Mouse (Mus musculus) layer of hippocampus, adult 9-11 months (tissue): ENCODE measurements around the gene Trim47.

Source experiments
- DNase-seq: peaks from one replicate; pipeline ENCODE4 v3.0.0; 2022

Trim47 gene

DNA sequence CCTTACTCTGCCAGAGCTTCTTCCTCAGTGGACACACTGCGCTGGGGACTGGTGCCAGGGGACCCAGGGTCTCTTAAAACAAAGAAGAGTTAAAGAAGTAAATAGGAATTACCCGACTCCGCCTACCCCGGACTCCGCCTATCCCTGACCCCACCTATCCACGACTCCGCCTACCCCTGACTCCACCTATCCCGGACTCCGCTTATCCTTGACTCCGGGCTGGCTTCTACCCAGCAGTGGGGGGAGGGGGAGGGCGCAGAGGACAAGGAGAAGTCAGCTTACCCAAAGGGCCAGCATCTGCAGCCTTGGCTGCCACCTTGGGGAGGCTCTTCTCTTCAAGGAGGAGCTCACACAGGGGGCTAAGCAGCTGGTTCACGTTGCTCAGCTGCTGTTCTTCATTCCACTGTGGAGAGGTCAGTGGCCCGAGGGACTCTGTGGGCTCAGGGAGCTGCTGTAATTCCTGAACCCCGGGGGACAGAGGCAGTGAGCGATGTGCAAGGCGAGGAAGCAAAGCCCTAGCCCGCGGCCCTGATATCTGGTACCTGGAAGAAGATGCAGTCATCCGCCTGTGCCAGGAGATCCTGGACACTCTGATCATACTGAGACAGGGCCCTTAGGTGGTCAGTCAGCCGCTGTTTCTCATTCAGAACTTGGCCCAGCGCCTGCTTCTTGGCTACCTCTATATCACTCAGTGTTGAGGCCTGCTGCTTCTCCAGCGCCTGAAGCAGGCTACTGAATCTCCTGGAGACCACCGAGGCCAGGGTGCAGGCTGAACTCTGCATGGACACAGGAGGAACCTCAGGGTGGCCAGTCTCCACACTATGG lies at the start of gene Trim47:
TSS of gene Trim47 (minus strand) at position 55 of the 825 bp plus-strand sequence.
- DNase-seq = no peak

DNA sequence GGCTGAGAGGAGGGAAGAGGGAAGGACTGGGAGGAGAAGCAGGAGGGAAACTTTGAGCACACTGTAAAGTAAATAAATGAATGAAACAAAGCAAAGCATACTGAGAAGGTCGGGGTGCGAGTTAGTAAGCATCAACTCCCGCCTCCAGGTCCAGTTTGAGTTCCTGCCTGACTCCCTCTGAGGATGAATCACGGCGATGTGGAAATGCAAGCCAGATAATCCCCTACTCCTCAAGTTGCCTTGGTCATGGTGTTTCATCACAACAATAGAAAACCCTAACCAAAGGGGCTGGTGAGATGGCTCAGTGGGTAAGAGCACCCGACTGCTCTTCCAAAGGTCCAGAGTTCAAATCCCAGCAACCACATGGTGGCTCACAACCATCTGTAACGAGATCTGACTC lies 49.0 kb upstream of the Trim47 start:
- DNase-seq = no peak

GRCm38 (mm10) chr11:116174775-116175448 lies 47.9 kb upstream of the Trim47 start:
- DNase-seq = no peak

DNA sequence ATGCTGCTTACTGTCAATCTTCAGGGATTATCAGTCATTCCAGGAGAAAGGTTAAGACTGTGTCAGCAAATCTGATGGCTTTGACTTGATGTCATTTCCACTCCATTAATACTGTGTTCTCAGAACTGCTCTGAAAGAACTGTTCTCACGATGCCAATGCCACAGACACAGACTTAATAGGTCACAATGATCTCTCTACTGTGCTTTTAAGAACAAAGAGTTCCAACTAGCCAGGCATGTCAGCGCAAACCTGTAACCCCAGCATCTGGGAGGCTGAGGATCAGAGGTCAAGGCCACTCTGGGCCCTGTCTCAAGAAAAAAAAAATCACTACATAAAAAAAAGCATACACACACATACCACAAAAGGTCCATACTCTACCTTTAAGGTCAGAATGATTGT lies 44.9 kb upstream of the Trim47 start:
- DNase-seq = no peak

DNA sequence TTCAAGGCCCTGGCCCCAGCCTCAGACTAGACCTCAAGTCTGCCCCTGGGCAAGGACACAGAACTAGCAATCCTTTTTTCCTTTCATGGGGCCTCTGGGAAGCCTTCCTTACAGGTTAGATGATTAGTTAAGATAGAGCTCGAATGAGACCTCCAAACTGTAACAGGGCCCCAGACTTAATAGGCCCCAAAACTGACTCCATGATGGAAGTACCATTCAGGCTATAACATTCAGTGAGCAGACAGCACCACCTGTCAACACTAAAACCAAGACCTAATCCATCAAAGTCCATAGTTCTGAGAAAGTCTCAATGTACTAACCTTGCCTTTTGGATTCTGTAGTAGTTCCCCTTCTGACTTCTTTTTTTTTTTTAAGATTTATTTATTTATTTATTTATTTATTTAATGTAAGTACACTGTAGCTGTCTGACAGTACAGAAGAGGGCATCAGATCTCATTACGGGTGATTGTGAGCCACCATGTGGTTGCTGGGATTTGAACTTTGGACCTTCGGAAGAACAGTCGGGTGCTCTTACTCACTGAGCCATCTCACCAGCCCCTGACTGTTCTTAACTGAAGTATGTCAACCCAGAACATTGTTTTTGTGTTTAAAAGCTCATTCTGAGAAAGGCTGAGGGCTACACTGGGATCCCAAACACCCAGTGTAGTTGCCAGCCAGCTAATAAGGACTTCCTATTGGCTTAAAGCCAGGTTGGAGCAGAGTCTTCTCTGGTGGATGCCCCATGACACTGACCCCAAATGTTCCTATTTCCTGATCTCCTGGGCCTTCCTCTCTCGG lies 43.2 kb upstream of the Trim47 start:
- DNase-seq = no peak

- no peak for DNase-seq
Measured at GRCm38 (mm10) chr11:116169214-116169613, 42.2 kb upstream of the Trim47 start.

- DNase-seq = peak; percentile 97
Measured at GRCm38 (mm10) chr11:116167884-116168439, 41.0 kb upstream of the Trim47 start, which contains the start of gene Fbf1. TSS of gene Fbf1 (minus strand) at chr11:116168166.

GRCm38 (mm10) chr11:116167232-116167631 lies 40.2 kb upstream of the Trim47 start:
- no peak for DNase-seq

DNA sequence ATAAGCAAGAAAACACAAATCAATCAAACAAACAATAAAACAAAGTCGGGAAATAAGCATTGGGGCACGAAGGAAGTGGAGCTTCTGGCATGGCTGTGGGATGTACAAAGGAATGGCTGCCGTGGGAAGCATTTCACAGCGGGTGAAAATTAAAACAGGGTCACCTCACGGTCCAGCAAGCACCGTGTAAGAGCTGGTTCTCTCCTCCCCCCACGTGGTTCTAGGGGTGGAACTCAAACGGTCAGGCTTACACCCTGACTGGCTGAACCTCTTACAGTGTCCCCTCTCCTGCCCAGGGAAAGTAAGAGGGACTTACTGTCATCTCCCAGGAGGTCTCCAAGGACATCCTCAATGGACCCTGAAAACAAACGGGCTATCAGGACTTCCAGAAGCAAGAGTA lies 36.0 kb upstream of the Trim47 start:
- DNase-seq = no peak

- peak; percentile 83 for DNase-seq
Measured at GRCm38 (mm10) chr11:116162146-116162545, 35.1 kb upstream of the Trim47 start.

- no peak for DNase-seq
Measured at GRCm38 (mm10) chr11:116161312-116161711, 34.3 kb upstream of the Trim47 start.

DNA sequence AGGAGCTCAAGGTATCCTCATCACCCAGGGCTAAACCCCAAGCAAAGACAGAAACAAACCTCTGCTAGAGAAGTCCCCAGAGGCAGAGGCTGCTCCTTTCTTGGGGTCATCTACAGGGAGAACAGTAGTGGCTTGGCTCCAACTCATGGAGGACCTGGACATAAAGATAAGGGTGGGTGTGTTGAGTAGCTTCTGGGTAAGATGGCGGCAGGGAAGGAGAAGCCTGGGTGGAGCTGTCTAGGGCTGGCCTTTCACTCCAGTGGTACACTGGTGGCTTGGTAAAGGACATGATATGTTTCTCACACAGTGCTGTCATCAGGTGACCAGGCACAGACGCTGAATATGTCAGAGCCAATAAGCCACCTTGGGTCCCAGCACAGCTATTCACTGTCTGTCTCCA lies 23.9 kb upstream of the Trim47 start:
- DNase-seq = no peak

DNA sequence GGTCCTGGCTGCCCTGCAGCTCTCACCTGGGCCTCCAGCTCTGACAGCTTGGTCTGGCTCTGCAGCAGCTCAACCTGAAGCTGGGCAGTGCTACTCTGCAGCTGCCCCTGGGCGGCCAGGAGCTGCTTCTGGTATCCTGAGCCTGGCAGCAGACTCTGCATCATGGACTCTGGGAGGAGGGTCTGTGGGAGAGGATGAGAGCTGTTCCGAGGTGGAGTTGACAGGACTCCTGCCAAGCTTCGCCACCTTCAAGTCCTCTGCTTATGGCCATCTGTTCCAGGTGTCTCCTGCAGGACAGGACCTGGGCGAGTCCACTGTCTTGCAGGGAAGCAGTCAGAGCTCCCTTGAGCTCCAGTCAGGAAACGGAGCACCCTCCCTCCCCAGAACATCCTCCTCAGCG lies 22.3 kb upstream of the Trim47 start:
- DNase-seq = no peak

DNA sequence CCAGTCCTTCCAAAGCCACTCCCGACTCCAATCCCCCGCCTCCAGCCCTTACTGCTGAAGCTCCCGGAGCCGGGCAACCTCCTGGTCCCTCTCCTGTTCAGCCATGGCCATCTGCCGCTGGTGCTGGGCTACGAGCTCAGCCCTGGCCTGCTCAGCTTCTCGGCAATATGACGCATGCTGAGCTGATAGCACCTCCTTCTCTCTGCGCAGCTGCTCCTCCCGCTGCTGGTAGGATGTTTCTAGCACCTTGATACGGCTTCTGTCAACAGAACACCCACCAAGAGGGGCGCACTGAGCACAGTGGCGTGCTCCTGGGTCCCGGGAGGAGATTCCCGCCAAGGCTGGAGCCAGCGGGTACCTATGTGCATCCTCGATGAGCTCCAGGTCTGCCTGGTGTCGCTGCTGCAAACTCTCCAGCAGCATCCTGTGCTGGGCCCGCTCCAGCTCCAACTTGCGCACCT lies 21.8 kb upstream of the Trim47 start:
- peak; percentile 68 for DNase-seq

GRCm38 (mm10) chr11:116146294-116146985 lies 19.4 kb upstream of the Trim47 start:
- peak; percentile 65 for DNase-seq

- no peak for DNase-seq
Measured at GRCm38 (mm10) chr11:116145481-116146293, 18.7 kb upstream of the Trim47 start.

DNA sequence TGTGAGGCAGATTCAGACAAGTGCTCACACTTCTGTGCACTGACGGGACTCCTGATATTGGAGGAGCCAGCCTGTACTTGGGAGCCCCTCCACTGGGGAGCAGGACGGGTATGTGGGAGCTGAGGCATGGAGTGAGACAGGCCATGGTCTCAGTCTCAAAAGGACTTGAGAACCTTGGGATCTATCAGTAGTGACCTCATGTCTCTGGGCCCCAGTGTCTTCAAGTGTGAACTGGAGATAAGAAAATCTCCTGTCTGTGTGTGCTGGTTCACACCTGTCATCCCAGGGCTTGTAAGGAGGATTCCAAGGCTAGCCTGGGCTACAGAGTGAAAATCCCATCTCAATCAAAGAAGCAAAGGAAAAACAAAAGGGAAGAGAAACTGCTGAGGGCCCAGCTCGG lies 16.5 kb upstream of the Trim47 start:
- DNase-seq = no peak

DNA sequence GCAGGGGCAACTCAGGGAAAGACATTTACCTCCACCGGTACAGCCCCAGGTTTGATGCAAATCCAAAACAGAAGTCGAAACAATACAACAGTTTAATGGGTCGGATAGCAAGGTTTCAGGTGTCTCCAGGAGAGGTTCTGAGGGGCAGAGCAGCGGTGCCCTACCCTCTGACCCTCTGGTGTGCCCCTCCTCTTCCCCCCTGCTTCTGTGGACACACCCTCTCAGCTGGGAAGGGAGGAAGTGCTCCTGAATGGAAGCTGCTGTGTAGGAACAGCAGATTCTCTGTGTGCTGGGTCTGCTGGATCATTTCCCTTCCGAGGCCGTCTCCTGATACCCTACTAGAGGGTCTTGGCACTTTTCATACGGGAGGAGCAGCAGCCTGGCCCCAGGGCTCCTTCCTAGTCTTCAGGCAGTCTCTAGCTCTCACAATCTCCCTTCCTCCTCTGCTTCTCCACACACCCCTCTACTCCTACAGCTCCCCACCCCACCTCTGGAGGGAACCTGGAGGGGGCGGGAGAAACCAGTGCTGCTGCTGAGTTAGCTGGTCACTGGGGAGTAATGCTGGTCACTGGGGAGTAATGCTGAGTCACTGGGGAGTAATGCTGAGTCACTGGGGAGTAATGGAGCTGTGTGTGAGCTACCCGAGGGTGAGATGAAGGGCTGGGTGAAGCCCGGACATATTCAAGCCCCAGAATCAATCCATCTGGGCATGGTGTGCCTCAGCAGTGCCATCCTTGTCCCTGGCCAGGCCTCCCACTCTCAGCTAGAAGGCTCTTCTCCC lies 15.4 kb upstream of the Trim47 start:
- DNase-seq = no peak

DNA sequence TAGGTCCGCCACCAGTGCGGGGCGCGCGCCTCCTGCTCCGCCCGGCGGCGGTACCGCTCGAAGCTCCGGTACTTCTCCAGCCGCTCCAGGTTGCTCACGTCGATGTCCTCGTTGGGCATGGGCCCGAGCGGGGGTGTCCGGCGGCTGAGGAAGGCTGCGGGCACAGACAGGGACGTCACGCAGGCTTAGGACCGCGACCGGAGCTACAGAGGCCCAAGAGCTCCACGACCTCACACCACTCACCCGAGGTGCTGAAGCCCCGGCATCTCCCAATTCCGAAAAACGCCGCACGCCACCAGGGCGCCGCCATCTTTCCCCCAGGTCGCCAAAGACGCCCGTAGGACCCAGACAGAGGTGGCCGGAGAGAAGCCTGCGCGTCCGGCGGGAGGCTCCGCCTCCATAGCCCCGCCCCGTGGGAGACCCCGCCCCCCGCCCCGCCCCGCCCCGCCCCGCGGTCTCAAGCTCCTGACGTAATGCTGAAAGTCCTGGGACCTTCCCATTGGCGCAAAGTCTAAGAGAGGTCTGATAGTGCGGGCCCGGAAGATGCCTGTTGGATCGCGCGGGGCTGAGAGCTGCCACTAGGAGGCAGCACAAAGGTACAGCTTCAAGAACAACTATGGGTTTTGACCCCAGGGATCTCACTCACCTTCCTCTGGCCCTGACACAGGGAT lies 11.6 kb upstream of the Trim47 start, which contains the start of gene Mrpl38:
TSS of gene Mrpl38 (minus strand) at position 401 of the 671 bp plus-strand sequence.
- DNase-seq = peak; percentile 92

DNA sequence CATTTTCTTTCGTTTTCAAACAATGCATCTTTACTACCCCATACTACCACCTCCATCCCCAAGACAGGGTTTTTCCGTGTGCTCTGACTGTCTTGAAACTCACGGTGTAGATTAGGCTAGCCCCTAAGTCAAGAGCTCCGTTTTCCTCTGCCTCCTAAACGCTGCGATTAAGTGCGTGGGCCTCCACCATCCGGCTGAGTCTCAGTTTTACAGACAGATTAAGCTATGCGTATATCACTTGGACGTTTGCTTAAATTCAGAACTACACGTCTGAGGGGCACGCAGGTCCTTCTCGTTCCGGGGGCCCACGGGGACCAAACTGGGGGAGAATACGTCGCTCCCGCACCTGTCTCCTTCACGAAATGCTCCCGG lies 11.1 kb upstream of the Trim47 start:
- no peak for DNase-seq
